Mouse (Mus musculus): ENCODE measurements at regions not wholly inside any gene's neighbourhood (a gene's known extent, or its start where the extent isn't known, plus 50 kb on each side); places are given as distances from the start of the nearest gene placed in this dataset.
"Not testable (repeated sequence)": the region's sequence is repeated elsewhere in the genome, so short reads cannot be mapped to it uniquely, and the experiment has no call there.

GRCm38 (mm10) chr4:143055371-143055770 is 157.4 kb downstream of the Prdm2 start:
- no peaks in the 10 kb centered on the region for H3K36me3 ChIP-seq (ENCODE audit: control insufficient read depth)

GRCm38 (mm10) chr4:143053029-143053428 is 159.8 kb downstream of the Prdm2 start:
- no peaks in the 10 kb centered on the region for H3K27me3 ChIP-seq (ENCODE audit: control insufficient read depth)
- peaks cover 12% of the 10 kb centered on the region for H3K9me3 ChIP-seq (ENCODE audit: control insufficient read depth, low read length)
- H3K4me3 ChIP-seq (replicated peaks) = no peak overlapping the region
- no peaks in the 10 kb centered on the region for H3K36me3 ChIP-seq (ENCODE audit: control insufficient read depth)
- TF ChIP-seq TAL1 (IDR thresholded peaks at IDR 0.05; ENCODE audit: low read length) (no peak), GATA1 (IDR thresholded peaks at IDR 0.05; ENCODE audit: low read length) (no peak)
- no peaks in the 10 kb centered on the region for H3K4me1 ChIP-seq (ENCODE audit: control insufficient read depth)

More at GRCm38 (mm10) chr4:143055371-143055770, 157.4 kb downstream of the Prdm2 start:
- no peaks in the 10 kb centered on the region for H3K27me3 ChIP-seq (ENCODE audit: control insufficient read depth)
- H3K9me3 ChIP-seq (ENCODE audit: control insufficient read depth, low read length) = peaks cover 13% of the 10 kb centered on the region
- no peak overlapping the region for H3K4me3 ChIP-seq (replicated peaks)
- no peaks in the 10 kb centered on the region for H3K4me1 ChIP-seq (ENCODE audit: control insufficient read depth)
- TF ChIP-seq TAL1 (IDR thresholded peaks at IDR 0.05; ENCODE audit: low read length) = no peak
- no peak for TF ChIP-seq GATA1 (IDR thresholded peaks at IDR 0.05; ENCODE audit: low read length)

DNA sequence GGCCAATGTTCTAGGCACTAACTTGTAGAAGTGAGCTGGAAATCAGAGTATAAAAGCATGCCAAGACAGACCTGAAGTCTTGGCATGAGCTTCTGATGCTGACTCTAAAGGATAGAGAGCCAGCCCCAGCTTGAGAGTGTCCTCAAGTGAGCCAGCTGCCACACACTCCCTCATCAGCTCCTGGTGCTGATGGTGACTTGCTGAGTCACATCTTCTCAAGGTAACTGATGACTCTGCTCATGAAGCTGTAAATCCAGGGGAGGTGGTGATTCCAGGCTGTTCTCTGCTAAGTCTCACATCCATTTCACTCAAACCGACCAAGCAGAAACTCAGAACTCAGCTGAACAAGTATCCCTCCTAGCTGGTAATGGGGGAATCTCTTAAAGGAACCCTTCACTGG is 161.6 kb downstream of the Prdm2 start:
- TF ChIP-seq GATA1 (IDR thresholded peaks at IDR 0.05; ENCODE audit: low read length) = no peak
- TF ChIP-seq TAL1 (IDR thresholded peaks at IDR 0.05; ENCODE audit: low read length) = no peak
- H3K4me3 ChIP-seq (replicated peaks) = no peak overlapping the region

GRCm38 (mm10) chr4:143045245-143045644 is 167.6 kb downstream of the Prdm2 start:
- Histone ChIP-seq H3K9me3 (ENCODE audit: control insufficient read depth, low read length) (peaks cover 5% of the 10 kb centered on the region; the same call in 1 of the 2 replicates), H3K4me1 (ENCODE audit: control insufficient read depth) (no peaks in the 10 kb centered on the region), H3K4me3 (replicated peaks) (no peak overlapping the region), H3K36me3 (ENCODE audit: control insufficient read depth) (no peaks in the 10 kb centered on the region), H3K27me3 (ENCODE audit: control insufficient read depth) (no peaks in the 10 kb centered on the region)
- TF ChIP-seq GATA1 (IDR thresholded peaks at IDR 0.05; ENCODE audit: low read length) = no peak
- TF ChIP-seq TAL1 (IDR thresholded peaks at IDR 0.05; ENCODE audit: low read length) = no peak

More for the DNA sequence above, 161.6 kb downstream of the Prdm2 start:
- H3K27me3 ChIP-seq (ENCODE audit: control insufficient read depth) = no peaks in the 10 kb centered on the region
- no peaks in the 10 kb centered on the region for H3K4me1 ChIP-seq (ENCODE audit: control insufficient read depth)
- no peaks in the 10 kb centered on the region for H3K36me3 ChIP-seq (ENCODE audit: control insufficient read depth)
- H3K9me3 ChIP-seq (ENCODE audit: control insufficient read depth, low read length) = peaks cover 14% of the 10 kb centered on the region

GRCm38 (mm10) chr4:143042806-143043205 is 170.0 kb downstream of the Prdm2 start:
- Histone ChIP-seq H3K4me1 (ENCODE audit: control insufficient read depth) (no peaks in the 10 kb centered on the region), H3K4me3 (replicated peaks) (no peak overlapping the region), H3K36me3 (ENCODE audit: control insufficient read depth) (no peaks in the 10 kb centered on the region), H3K27me3 (ENCODE audit: control insufficient read depth) (no peaks in the 10 kb centered on the region), H3K9me3 (ENCODE audit: control insufficient read depth, low read length) (peaks cover 2% of the 10 kb centered on the region; the same call in 1 of the 2 replicates)
- no peak for TF ChIP-seq GATA1 (IDR thresholded peaks at IDR 0.05; ENCODE audit: low read length)
- no peak for TF ChIP-seq TAL1 (IDR thresholded peaks at IDR 0.05; ENCODE audit: low read length)

DNA sequence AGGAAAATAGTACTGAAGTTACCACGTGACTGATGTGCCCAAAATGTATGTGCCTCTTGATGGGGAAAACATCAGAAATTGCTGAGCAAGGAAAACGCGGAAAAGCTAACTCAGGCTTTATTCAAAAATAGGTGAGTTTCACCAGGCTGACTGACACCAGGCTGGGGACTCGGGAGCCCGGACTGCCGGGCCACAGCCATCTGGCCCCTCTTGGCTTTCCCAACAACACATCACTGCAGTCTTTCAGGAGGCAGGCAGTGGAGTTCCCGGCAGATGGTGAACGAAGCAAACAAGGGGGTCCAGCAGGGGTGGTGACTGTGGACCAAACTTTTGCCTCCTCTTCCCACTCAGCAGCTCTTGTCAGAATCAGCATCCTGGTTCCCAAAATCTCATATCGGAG is 174.2 kb downstream of the Prdm2 start:
- H3K9me3 ChIP-seq (ENCODE audit: control insufficient read depth, low read length) = no peaks in the 10 kb centered on the region
- TF ChIP-seq TAL1 (IDR thresholded peaks at IDR 0.05; ENCODE audit: low read length) = no peak
- no peak for TF ChIP-seq GATA1 (IDR thresholded peaks at IDR 0.05; ENCODE audit: low read length)
- H3K4me1 ChIP-seq (ENCODE audit: control insufficient read depth) = no peaks in the 10 kb centered on the region
- no peaks in the 10 kb centered on the region for H3K27me3 ChIP-seq (ENCODE audit: control insufficient read depth)
- H3K4me3 ChIP-seq (replicated peaks) = no peak overlapping the region
- H3K36me3 ChIP-seq (ENCODE audit: control insufficient read depth) = no peaks in the 10 kb centered on the region

DNA sequence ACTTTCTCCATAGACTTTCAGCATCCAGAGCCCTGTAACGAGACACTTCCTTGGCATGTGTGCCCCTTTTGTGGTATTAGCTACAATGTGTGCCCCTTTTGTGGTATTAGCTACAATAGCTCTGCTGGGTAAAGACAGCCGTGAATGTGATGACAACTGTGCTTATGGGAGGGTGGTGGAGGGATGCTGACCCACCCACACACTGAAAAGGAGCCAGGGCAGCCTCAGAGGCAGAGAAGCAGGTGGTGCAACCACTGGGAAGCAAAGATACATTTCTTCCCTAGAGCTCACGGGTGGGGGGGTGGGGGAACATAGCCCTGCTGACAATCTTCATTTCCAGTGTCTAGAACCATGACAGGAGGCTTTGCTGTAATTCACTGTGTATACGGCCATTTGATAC is 176.1 kb downstream of the Prdm2 start:
- H3K36me3 ChIP-seq (ENCODE audit: control insufficient read depth) = no peaks in the 10 kb centered on the region
- no peak overlapping the region for H3K4me3 ChIP-seq (replicated peaks)
- no peaks in the 10 kb centered on the region for H3K9me3 ChIP-seq (ENCODE audit: control insufficient read depth, low read length)
- no peak for TF ChIP-seq TAL1 (IDR thresholded peaks at IDR 0.05; ENCODE audit: low read length)
- no peak for TF ChIP-seq GATA1 (IDR thresholded peaks at IDR 0.05; ENCODE audit: low read length)
- no peaks in the 10 kb centered on the region for H3K4me1 ChIP-seq (ENCODE audit: control insufficient read depth)
- no peaks in the 10 kb centered on the region for H3K27me3 ChIP-seq (ENCODE audit: control insufficient read depth)

DNA sequence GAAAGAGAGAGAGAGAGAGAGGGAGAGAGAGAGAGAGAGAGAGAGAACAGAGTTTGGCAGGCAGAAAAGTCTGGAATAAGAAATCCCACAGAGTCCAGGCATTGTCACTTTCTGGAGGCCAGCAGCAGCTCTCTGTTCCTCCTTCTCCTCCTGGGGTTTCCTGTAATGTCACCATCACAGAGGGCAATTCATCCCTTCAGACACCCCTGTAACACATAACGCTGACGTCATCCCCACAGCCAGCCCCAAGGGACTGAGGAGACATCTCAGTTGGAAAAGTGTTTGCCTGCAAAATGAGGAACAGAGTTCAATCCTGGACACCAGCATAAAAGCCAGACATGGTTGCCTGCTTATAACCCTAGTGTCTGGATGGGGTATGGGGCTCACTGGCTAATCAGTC is 177.7 kb downstream of the Prdm2 start:
- H3K4me1 ChIP-seq (ENCODE audit: control insufficient read depth); H3K36me3 ChIP-seq (ENCODE audit: control insufficient read depth); H3K9me3 ChIP-seq (ENCODE audit: control insufficient read depth, low read length); H3K27me3 ChIP-seq (ENCODE audit: control insufficient read depth); H3K4me3 ChIP-seq (replicated peaks): not testable (repeated sequence)

DNA sequence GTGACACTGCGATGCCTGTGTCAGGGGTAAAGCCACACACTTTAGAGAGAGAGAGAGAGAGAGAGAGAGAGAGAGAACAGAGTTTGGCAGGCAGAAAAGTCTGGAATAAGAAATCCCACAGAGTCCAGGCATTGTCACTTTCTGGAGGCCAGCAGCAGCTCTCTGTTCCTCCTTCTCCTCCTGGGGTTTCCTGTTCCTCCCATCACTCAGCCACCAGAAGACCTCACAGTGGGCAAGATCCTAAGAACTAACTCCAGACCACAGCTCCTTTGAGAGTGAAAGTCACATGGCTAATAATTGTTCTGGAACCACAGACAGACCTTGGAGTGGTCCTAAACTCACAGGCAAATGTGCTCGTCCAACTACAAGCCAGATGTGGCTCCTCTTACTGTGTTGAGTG is 178.5 kb downstream of the Prdm2 start:
- not testable (repeated sequence) for H3K27me3 ChIP-seq (ENCODE audit: control insufficient read depth); H3K4me3 ChIP-seq (replicated peaks); H3K9me3 ChIP-seq (ENCODE audit: control insufficient read depth, low read length); H3K36me3 ChIP-seq (ENCODE audit: control insufficient read depth); H3K4me1 ChIP-seq (ENCODE audit: control insufficient read depth)

GRCm38 (mm10) chr4:143029813-143030212 is 183.0 kb downstream of the Prdm2 start:
- not testable (repeated sequence) for H3K9me3 ChIP-seq (ENCODE audit: control insufficient read depth, low read length); H3K36me3 ChIP-seq (ENCODE audit: control insufficient read depth); H3K27me3 ChIP-seq (ENCODE audit: control insufficient read depth); H3K4me3 ChIP-seq (replicated peaks); H3K4me1 ChIP-seq (ENCODE audit: control insufficient read depth)
